Mouse (Mus musculus): ENCODE results near the gene Gm49342. TPM values are rescaled to one million over a fixed set of nuclear protein-coding genes. Genes with fewer than 3 reads are reported as not detected.

Gene Gm49342
- polyA plus RNA-seq, 1 experiment from 2014 or later: not detected

Other genes with a start within 250 kb of the Gm49342 start
- not detected in 2 replicates for gene Olfr748, start 237.1 kb upstream of the Gm49342 start, polyA plus RNA-seq (2014; fragmentation: Nextera tagmentation; extraction: Ambion mirVana)
- not detected in 2 replicates for gene Olfr749, start 199.4 kb upstream of the Gm49342 start, polyA plus RNA-seq (2014; fragmentation: Nextera tagmentation; extraction: Ambion mirVana)
- 152 and 161 TPM in 2 replicates for gene Ttc5, start 159.0 kb upstream of the Gm49342 start, polyA plus RNA-seq (2014; fragmentation: Nextera tagmentation; extraction: Ambion mirVana)
- 0.11 TPM in 1 of 2 replicates, not detected in the other for gene Ccnb1ip1, start 136.8 kb upstream of the Gm49342 start, polyA plus RNA-seq (2014; fragmentation: Nextera tagmentation; extraction: Ambion mirVana)
- 58.7 and 60.9 TPM in 2 replicates for gene Parp2, start 136.7 kb upstream of the Gm49342 start, polyA plus RNA-seq (2014; fragmentation: Nextera tagmentation; extraction: Ambion mirVana)
- gene Tep1, start 74.0 kb upstream of the Gm49342 start, polyA plus RNA-seq (2014; fragmentation: Nextera tagmentation; extraction: Ambion mirVana): 1.3 and 2.5 TPM in 2 replicates
- gene Klhl33, start 47.0 kb upstream of the Gm49342 start, polyA plus RNA-seq (2014; fragmentation: Nextera tagmentation; extraction: Ambion mirVana): 0.25 and 0.36 TPM in 2 replicates
- gene Osgep, start 19.6 kb upstream of the Gm49342 start, polyA plus RNA-seq (2014; fragmentation: Nextera tagmentation; extraction: Ambion mirVana): 160 and 180 TPM in 2 replicates
- 322 and 355 TPM in 2 replicates for gene Apex1, start 19.5 kb upstream of the Gm49342 start, polyA plus RNA-seq (2014; fragmentation: Nextera tagmentation; extraction: Ambion mirVana)
- gene Pip4p1, start 13.7 kb upstream of the Gm49342 start, polyA plus RNA-seq (2014; fragmentation: Nextera tagmentation; extraction: Ambion mirVana): 81.4 and 86.0 TPM in 2 replicates
- gene Pnp, start 13.4 kb upstream of the Gm49342 start, polyA plus RNA-seq (2014; fragmentation: Nextera tagmentation; extraction: Ambion mirVana): 20.5 and 28.2 TPM in 2 replicates
- gene Pnp2, start 11.5 kb downstream of the Gm49342 start, polyA plus RNA-seq (2014; fragmentation: Nextera tagmentation; extraction: Ambion mirVana): 0.46 and 0.69 TPM in 2 replicates
- not detected in 2 replicates for gene Rnase10, start 63.2 kb downstream of the Gm49342 start, polyA plus RNA-seq (2014; fragmentation: Nextera tagmentation; extraction: Ambion mirVana)
- not detected in 2 replicates for gene Rnase9, start 97.4 kb downstream of the Gm49342 start, polyA plus RNA-seq (2014; fragmentation: Nextera tagmentation; extraction: Ambion mirVana)
- not detected in 2 replicates for gene Rnase11, start 105.6 kb downstream of the Gm49342 start, polyA plus RNA-seq (2014; fragmentation: Nextera tagmentation; extraction: Ambion mirVana)
- gene Rnase12, start 113.1 kb downstream of the Gm49342 start, polyA plus RNA-seq (2014; fragmentation: Nextera tagmentation; extraction: Ambion mirVana): not detected in 2 replicates
- gene Olfr750, start 129.9 kb downstream of the Gm49342 start, polyA plus RNA-seq (2014; fragmentation: Nextera tagmentation; extraction: Ambion mirVana): not detected in 2 replicates
- gene Rnase4, start 146.6 kb downstream of the Gm49342 start, polyA plus RNA-seq (2014; fragmentation: Nextera tagmentation; extraction: Ambion mirVana): 11.5 and 14.2 TPM in 2 replicates
- gene Ang, start 146.6 kb downstream of the Gm49342 start, polyA plus RNA-seq (2014; fragmentation: Nextera tagmentation; extraction: Ambion mirVana): 2.2 and 2.8 TPM in 2 replicates
- gene Eddm3b, start 169.9 kb downstream of the Gm49342 start, polyA plus RNA-seq (2014; fragmentation: Nextera tagmentation; extraction: Ambion mirVana): not detected in 2 replicates
- 0.33 and 1.3 TPM in 2 replicates for gene Rnase6, start 179.4 kb downstream of the Gm49342 start, polyA plus RNA-seq (2014; fragmentation: Nextera tagmentation; extraction: Ambion mirVana)
- 0.18 TPM in 1 of 2 replicates, not detected in the other for gene Rnase1, start 202.3 kb downstream of the Gm49342 start, polyA plus RNA-seq (2014; fragmentation: Nextera tagmentation; extraction: Ambion mirVana)
- not detected in 2 replicates for gene Rnase2b, start 217.7 kb downstream of the Gm49342 start, polyA plus RNA-seq (2014; fragmentation: Nextera tagmentation; extraction: Ambion mirVana)

Measured in forebrain, embryonic 14.5 days (tissue).